ENCODE assay signal across 8 mouse cellular contexts in the genomic region with DNA sequence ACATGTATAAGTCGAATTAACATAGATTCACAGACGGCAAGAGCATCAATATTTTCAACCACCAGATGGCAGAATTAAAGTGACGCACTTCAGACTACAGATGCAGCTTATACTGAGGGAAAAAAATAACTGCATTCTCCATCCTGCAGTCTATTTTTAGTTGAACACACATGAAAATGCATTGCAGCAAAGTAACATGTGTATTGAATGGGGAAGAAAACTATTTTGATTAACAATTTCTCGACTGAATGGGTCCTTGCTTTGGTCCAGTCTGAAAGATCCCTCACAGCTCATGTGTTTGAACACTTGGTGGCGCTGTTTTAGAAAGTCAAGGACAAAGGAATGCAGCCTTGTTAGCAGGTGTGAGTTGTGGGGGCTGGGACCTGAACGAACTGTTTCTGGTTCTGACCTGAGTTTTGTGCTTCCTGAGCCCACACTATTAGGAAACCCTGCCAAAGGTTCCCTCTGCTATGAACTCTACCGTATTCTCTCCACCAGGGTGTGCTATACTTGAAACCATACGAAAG.
DNase-seq lines count a peak whose midpoint lies in the region; ATAC-seq and TF ChIP-seq lines count a peak whose summit lies in the region.

No protein-coding gene starts in this region.

- H3K9me3 ChIP-seq in heart, embryonic 11.5 days (replicated peaks; ENCODE audit: control insufficient read depth, low read length) = no peaks in the 10 kb centered on the region
- no peaks in the 10 kb centered on the region for H3K9me3 ChIP-seq in kidney, embryonic 15.5 days (replicated peaks)
- no peaks in the 10 kb centered on the region for H3K9me3 ChIP-seq in limb, embryonic 14.5 days (ENCODE audit: control insufficient read depth, low read length)
- H3K9me3 ChIP-seq in neural tube, embryonic 14.5 days (ENCODE audit: control insufficient read depth, low read length) = no peaks in the 10 kb centered on the region

- no peaks in the 10 kb centered on the region for H3K4me1 ChIP-seq in thymus, adult 2 months (replicated peaks; ENCODE audit: control insufficient read depth, insufficient read depth, low read length)
- no peaks in the 10 kb centered on the region for H3K4me1 ChIP-seq in heart, embryonic 11.5 days (ENCODE audit: control insufficient read depth, insufficient read depth, low read length)
- peaks cover 5% of the 10 kb centered on the region; the same call in 1 of the 2 replicates for H3K4me1 ChIP-seq in kidney, embryonic 15.5 days
- H3K4me1 ChIP-seq in limb, embryonic 14.5 days (ENCODE audit: control insufficient read depth, insufficient read depth, low read length) = 0 out of 2 replicates have a peak, but pooled peaks cover 3% of the 10 kb centered on the region
- no peaks in the 10 kb centered on the region for H3K4me1 ChIP-seq in neural tube, embryonic 14.5 days (ENCODE audit: control insufficient read depth, insufficient read depth, low read length)

- no peak for TF ChIP-seq CTCF in thymus, adult 2 months (IDR thresholded peaks at IDR 0.05; ENCODE audit: borderline replicate concordance, control insufficient read depth, extremely low read depth, insufficient read depth, low read length, poor library complexity)

- no peak for TF ChIP-seq POLR2A in thymus, adult 2 months (IDR thresholded peaks at IDR 0.05; ENCODE audit: control insufficient read depth, extremely low read depth, insufficient read depth, low read length, poor library complexity)
- no peak for TF ChIP-seq POLR2A in limb, embryonic 14.5 days (IDR thresholded peaks at IDR 0.05; ENCODE audit: borderline replicate concordance, extremely low read depth, insufficient read depth, insufficient read length)

- no peak overlapping the region for H3K9ac ChIP-seq in heart, embryonic 11.5 days (ENCODE audit: low read depth, low read length)
- H3K9ac ChIP-seq in kidney, embryonic 15.5 days = no peak overlapping the region
- H3K9ac ChIP-seq in limb, embryonic 14.5 days (ENCODE audit: low read depth, low read length, severe bottlenecking) = no peak overlapping the region
- H3K9ac ChIP-seq in neural tube, embryonic 14.5 days (replicated peaks; ENCODE audit: low read depth, low read length) = no peak overlapping the region

- peak overlapping the region; percentile 33 for H3K4me2 ChIP-seq in heart, embryonic 11.5 days
- H3K4me2 ChIP-seq in kidney, embryonic 15.5 days = peak overlapping the region; percentile 21; the same call in 1 of the 2 replicates
- H3K4me2 ChIP-seq in limb, embryonic 14.5 days (replicated peaks; ENCODE audit: low read depth, low read length, severe bottlenecking) = no peak overlapping the region; the same call in 1 of the 2 replicates
- H3K4me2 ChIP-seq in neural tube, embryonic 14.5 days (ENCODE audit: low read depth, low read length) = no peak overlapping the region

- H3K27ac ChIP-seq in thymus, adult 2 months (ENCODE audit: control insufficient read depth, insufficient read depth, low read length) = no peak overlapping the region
- H3K27ac ChIP-seq in heart, embryonic 11.5 days (ENCODE audit: low read depth, low read length) = no peak overlapping the region
- H3K27ac ChIP-seq in kidney, embryonic 15.5 days = no peak overlapping the region
- H3K27ac ChIP-seq in limb, embryonic 14.5 days (replicated peaks; ENCODE audit: low read depth, low read length) = no peak overlapping the region
- H3K27ac ChIP-seq in neural tube, embryonic 14.5 days (ENCODE audit: low read depth, low read length) = no peak overlapping the region

- ATAC-seq in heart, embryonic 11.5 days (replicated peaks; ENCODE audit: insufficient number of reproducible peaks, low FRiP score, low TSS enrichment) = no peak; the same call in 1 of the 2 replicates
- peak; percentile 90 for ATAC-seq in kidney, embryonic 15.5 days (replicated peaks; ENCODE audit: low FRiP score)
- peak; percentile 74 for ATAC-seq in limb, embryonic 14.5 days (ENCODE audit: low FRiP score, low read depth)
- peak; percentile 91 for ATAC-seq in neural tube, embryonic 14.5 days (ENCODE audit: low read depth)

- peak; percentile 11 for DNase-seq in thymus, postnatal 4 days
- DNase-seq in thymus, adult 2 months = no peak
- peak; percentile 44 to 65 for DNase-seq in cerebellum, postnatal 36 days
- peak; percentile 72 for DNase-seq in limb, embryonic 14.5 days (ENCODE audit: low spot score)
- no peak for DNase-seq in thymus, postnatal 36 days

- no peaks in the 10 kb centered on the region for H3K27me3 ChIP-seq in thymus, adult 2 months (ENCODE audit: control insufficient read depth, insufficient read depth, low read length)
- no peaks in the 10 kb centered on the region for H3K27me3 ChIP-seq in heart, embryonic 11.5 days (ENCODE audit: control insufficient read depth, insufficient read depth, low read length)
- H3K27me3 ChIP-seq in kidney, embryonic 15.5 days = no peaks in the 10 kb centered on the region
- H3K27me3 ChIP-seq in limb, embryonic 14.5 days (ENCODE audit: control insufficient read depth, insufficient read depth, low read length) = no peaks in the 10 kb centered on the region
- H3K27me3 ChIP-seq in neural tube, embryonic 14.5 days (ENCODE audit: control insufficient read depth, insufficient read depth, low read length) = no peaks in the 10 kb centered on the region

- H3K4me3 ChIP-seq in thymus, adult 2 months (ENCODE audit: control insufficient read depth, insufficient read depth, low read length) = no peak overlapping the region
- H3K4me3 ChIP-seq in heart, embryonic 11.5 days (ENCODE audit: low read depth, low read length) = 0 out of 2 replicates have a peak overlapping the region, but pooled peaks have one; percentile 1
- H3K4me3 ChIP-seq in kidney, embryonic 15.5 days (replicated peaks) = no peak overlapping the region
- H3K4me3 ChIP-seq in limb, embryonic 14.5 days (replicated peaks; ENCODE audit: low read length) = no peak overlapping the region
- no peak overlapping the region for H3K4me3 ChIP-seq in neural tube, embryonic 14.5 days (ENCODE audit: low read depth, low read length)

- no peaks in the 10 kb centered on the region for H3K36me3 ChIP-seq in thymus, adult 2 months (ENCODE audit: control insufficient read depth, insufficient read depth, low read length)
- no peaks in the 10 kb centered on the region for H3K36me3 ChIP-seq in heart, embryonic 11.5 days (ENCODE audit: control insufficient read depth, insufficient read depth, low read length)
- no peaks in the 10 kb centered on the region for H3K36me3 ChIP-seq in kidney, embryonic 15.5 days
- no peaks in the 10 kb centered on the region for H3K36me3 ChIP-seq in limb, embryonic 14.5 days (ENCODE audit: control insufficient read depth, insufficient read depth, low read length)
- no peaks in the 10 kb centered on the region for H3K36me3 ChIP-seq in neural tube, embryonic 14.5 days (ENCODE audit: control insufficient read depth, insufficient read depth, low read length)

- 22% methylated on average over 8 of the region's 8 CpGs for WGBS in thymus, adult 2 months
- 32% methylated on average over 8 of the region's 8 CpGs for WGBS in heart, embryonic 11.5 days (ENCODE audit: insufficient replicate concordance)
- 44% methylated on average over 8 of the region's 8 CpGs for WGBS in kidney, embryonic 15.5 days
- 39% methylated on average over 8 of the region's 8 CpGs for WGBS in limb, embryonic 14.5 days
- 45% methylated on average over 8 of the region's 8 CpGs for WGBS in neural tube, embryonic 14.5 days

Comparison
In these comparisons a context has a peak if more than half of its experiments do, and no peak if none do; other contexts are left out.
1. DNase-seq: peak in thymus, postnatal 4 days (single experiment), cerebellum, postnatal 36 days (2 of 2) and limb, embryonic 14.5 days (single experiment); none in thymus, adult 2 months (single experiment) and thymus, postnatal 36 days (0 of 2).
2. H3K4me2 ChIP-seq: peak in heart, embryonic 11.5 days (single experiment) and kidney, embryonic 15.5 days (single experiment); none in limb, embryonic 14.5 days (single experiment) and neural tube, embryonic 14.5 days (single experiment).